Mouse (Mus musculus) thymus, adult 2 months (tissue): Measurements from ENCODE around the gene Dner.

Experiments
- CTCF ChIP-seq: fragments of 200-500 bp; IDR thresholded peaks from 2 replicates; pipeline ENCODE4 v1.5.1; 2012; ENCODE audit warnings: mild to moderate bottlenecking, control low read depth, low read length, moderate library complexity, borderline replicate concordance; ENCODE audit not compliant: control insufficient read depth, poor library complexity, insufficient read depth; ENCODE audit errors: extremely low read depth
- POLR2A ChIP-seq: fragments of 200-500 bp; IDR thresholded peaks from 2 replicates; pipeline ENCODE4 v1.6.1; 2012; ENCODE audit warnings: mild to moderate bottlenecking, low read length, control low read depth, moderate library complexity; ENCODE audit not compliant: control insufficient read depth, poor library complexity, insufficient read depth; ENCODE audit errors: extremely low read depth

DNA sequence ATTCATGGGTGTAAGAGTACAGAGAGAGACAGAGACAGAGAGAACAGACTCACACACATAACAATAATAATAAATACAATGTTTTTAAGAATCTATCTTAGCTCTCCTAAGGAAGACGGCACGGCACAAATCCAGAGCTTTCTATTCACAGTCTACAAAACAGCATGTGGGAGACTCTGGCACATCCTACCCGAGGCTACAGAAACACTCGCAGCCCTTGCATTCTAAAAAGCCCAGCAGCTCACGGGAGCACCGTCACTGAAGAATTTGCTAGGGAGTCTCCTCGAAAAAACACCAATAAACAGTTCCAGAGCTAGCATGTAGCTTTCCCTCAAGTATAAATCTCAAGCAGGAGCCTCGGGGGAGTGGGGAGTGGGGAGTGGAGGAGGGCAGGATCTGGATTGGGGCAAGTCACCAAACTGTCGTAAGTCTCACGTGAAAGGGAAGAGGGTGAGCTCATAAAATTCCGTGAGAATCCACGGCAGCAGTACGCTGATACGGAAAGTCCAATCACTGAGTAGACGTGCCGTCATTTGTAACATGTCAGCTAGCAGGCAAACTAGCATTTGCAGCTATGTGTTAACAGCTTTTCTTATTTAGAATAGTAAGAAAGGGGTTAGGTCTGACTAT is 76.8 kb downstream of the Dner start:
- TF ChIP-seq CTCF (no peak), POLR2A (no peak)
